Mouse (Mus musculus): Measurements from ENCODE around the gene Tsfm. TPM values are rescaled to one million over a fixed set of nuclear protein-coding genes. Genes with fewer than 3 reads are reported as not detected.
A peak's percentile ranks its signal among the peaks of the same experiment; 100 is the strongest.
"Not testable (repeated sequence)": the region's sequence is repeated elsewhere in the genome, so short reads cannot be mapped to it uniquely, and the experiment has no call there.

Tsfm gene
- total RNA-seq, 2 experiments from 2014 or later, result 56.1 to 62.2 TPM

- DNase-seq, result no peak
- intact Hi-C loops (cut with DNase I), result no loop called here
Observed at GRCm38 (mm10) chr10:127063913-127064870, 33.6 kb upstream of the Tsfm start.

- intact Hi-C loops (cut with DNase I), result no loop called here
- DNase-seq, result peak; percentile 96 to 97
Observed at GRCm38 (mm10) chr10:127063239-127063872, 32.7 kb upstream of the Tsfm start, which contains the start of gene Cdk4. Gene Cdk4 (plus strand): TSS chr10:127063534.

GRCm38 (mm10) chr10:127062503-127062902 is 31.9 kb upstream of the Tsfm start:
- intact Hi-C loops (cut with DNase I), result no loop called here
- no peak for DNase-seq

- DNase-seq; intact Hi-C loops (cut with DNase I): not testable (repeated sequence)
Observed at GRCm38 (mm10) chr10:127062101-127062500, 31.5 kb upstream of the Tsfm start.

- intact Hi-C loops (cut with DNase I), result no loop called here
- no peak for DNase-seq
Observed at GRCm38 (mm10) chr10:127061513-127061912, 30.9 kb upstream of the Tsfm start.

- DNase-seq, result no peak
- intact Hi-C loops (cut with DNase I), result no loop called here
Observed at GRCm38 (mm10) chr10:127061085-127061484, 30.4 kb upstream of the Tsfm start.

GRCm38 (mm10) chr10:127059968-127060916 is 29.6 kb upstream of the Tsfm start, which contains the start of gene March9:
Gene March9 (minus strand): TSS chr10:127060184.
- DNase-seq, result no peak
- intact Hi-C loops (cut with DNase I), result no loop called here

GRCm38 (mm10) chr10:127059174-127059967 is 28.7 kb upstream of the Tsfm start:
- DNase-seq, result no peak
- intact Hi-C loops (cut with DNase I), result no loop called here

GRCm38 (mm10) chr10:127058708-127059107 is 28.1 kb upstream of the Tsfm start:
- intact Hi-C loops (cut with DNase I), result no loop called here

GRCm38 (mm10) chr10:127058161-127058560 is 27.5 kb upstream of the Tsfm start:
- DNase-seq, result peak; percentile 76 to 81
- intact Hi-C loops (cut with DNase I), result no loop called here

More at GRCm38 (mm10) chr10:127058708-127059107, 28.1 kb upstream of the Tsfm start:
- no peak for DNase-seq

- intact Hi-C loops (cut with DNase I), result no loop called here
- no peak for DNase-seq
Observed at GRCm38 (mm10) chr10:127056490-127056889, 25.9 kb upstream of the Tsfm start.

GRCm38 (mm10) chr10:127055406-127055805 is 24.8 kb upstream of the Tsfm start:
- intact Hi-C loops (cut with DNase I), result no loop called here
- no peak for DNase-seq

- intact Hi-C loops (cut with DNase I), result no loop called here
- no peak for DNase-seq
Observed at GRCm38 (mm10) chr10:127054646-127055045, 24.0 kb upstream of the Tsfm start.

GRCm38 (mm10) chr10:127050119-127050474 is 19.5 kb upstream of the Tsfm start:
- intact Hi-C loops (cut with DNase I), result no loop called here
- DNase-seq, result no peak

- intact Hi-C loops (cut with DNase I), result no loop called here
- DNase-seq, result no peak
Observed at GRCm38 (mm10) chr10:127049395-127050118, 18.9 kb upstream of the Tsfm start.

- DNase-seq, result no peak
- intact Hi-C loops (cut with DNase I), result no loop called here
Observed at GRCm38 (mm10) chr10:127048608-127049394, 18.2 kb upstream of the Tsfm start.

- DNase-seq, result no peak
- intact Hi-C loops (cut with DNase I), result no loop called here
Observed at GRCm38 (mm10) chr10:127047954-127048353, 17.3 kb upstream of the Tsfm start, which contains the start of gene Cyp27b1. Gene Cyp27b1 (plus strand): TSS chr10:127048250.

- DNase-seq, result no peak
- intact Hi-C loops (cut with DNase I), result no loop called here
Observed at GRCm38 (mm10) chr10:127043187-127043586, 12.5 kb upstream of the Tsfm start.
